ENCODE assay signal across 8 mouse cellular contexts in the genomic region with DNA sequence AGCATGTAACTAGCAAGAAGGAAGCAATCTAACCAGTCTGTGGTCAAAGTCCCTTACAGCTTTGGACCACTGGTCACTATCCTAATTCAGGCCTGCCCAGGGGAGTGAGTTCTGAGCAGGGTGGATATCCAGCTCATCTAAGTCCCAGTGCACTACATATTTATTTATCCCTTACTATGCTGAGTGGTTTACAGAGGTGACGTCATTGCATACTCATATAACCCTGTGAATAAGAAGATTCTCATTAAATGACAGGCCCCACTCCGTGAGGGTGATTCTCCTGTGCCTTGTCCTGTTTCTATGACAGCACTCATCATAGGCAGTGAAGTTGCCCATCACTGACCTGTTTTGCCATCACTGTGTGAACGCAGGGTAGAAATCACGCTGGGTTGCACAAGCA. TPM values are rescaled to one million over a fixed set of nuclear protein-coding genes. Genes with fewer than 3 reads are reported as not detected.
DNase-seq lines count a peak whose midpoint lies in the region; ATAC-seq lines count a peak whose summit lies in the region.

No protein-coding gene starts in this region.

- intact Hi-C loops in left cerebral cortex, postnatal 10 days (cut with DNase I): no loop called here

- 73% methylated on average over 4 of the region's 4 CpGs for WGBS in lung, embryonic 15.5 days
- 71% methylated on average over 4 of the region's 4 CpGs for WGBS in intestine, embryonic 16.5 days
- 68% methylated on average over 4 of the region's 4 CpGs for WGBS in stomach, embryonic 16.5 days

- no peak overlapping the region for H3K9ac ChIP-seq in lung, embryonic 15.5 days
- no peak overlapping the region for H3K9ac ChIP-seq in intestine, embryonic 16.5 days (ENCODE audit: low read depth, low read length)
- no peak overlapping the region for H3K9ac ChIP-seq in stomach, embryonic 16.5 days (ENCODE audit: low read length)

- H3K36me3 ChIP-seq in lung, embryonic 15.5 days: peaks cover 33% of the 10 kb centered on the region
- peaks cover 13% of the 10 kb centered on the region for H3K36me3 ChIP-seq in intestine, embryonic 16.5 days (ENCODE audit: control insufficient read depth, insufficient read depth, low read length)
- H3K36me3 ChIP-seq in stomach, embryonic 16.5 days (ENCODE audit: control insufficient read depth, insufficient read depth, low read length): 0 out of 2 replicates have a peak, but pooled peaks cover 8% of the 10 kb centered on the region

- no peak overlapping the region for H3K4me2 ChIP-seq in lung, embryonic 15.5 days
- no peak overlapping the region for H3K4me2 ChIP-seq in intestine, embryonic 16.5 days (ENCODE audit: low read depth, low read length)
- no peak overlapping the region for H3K4me2 ChIP-seq in stomach, embryonic 16.5 days (ENCODE audit: low read depth, low read length)

- H3K27ac ChIP-seq in lung, embryonic 15.5 days: peak overlapping the region; percentile 90
- H3K27ac ChIP-seq in intestine, embryonic 16.5 days (ENCODE audit: low read length): peak overlapping the region; percentile 64; the same call in 1 of the 2 replicates
- peak overlapping the region; percentile 89 for H3K27ac ChIP-seq in stomach, embryonic 16.5 days (ENCODE audit: low read length)

- DNase-seq in adrenal gland, adult 2 months: peak; percentile 10
- DNase-seq in adrenal gland, adult 18-20 months (ENCODE audit: low spot score in 2 of 2): no peak
- no peak for DNase-seq in lung, postnatal 10 days
- DNase-seq in natural killer cell, adult 2 months (ENCODE audit: low spot score in 2 of 2): no peak
- DNase-seq in left cerebral cortex, postnatal 10 days (ENCODE audit: extremely low spot score in 1 of 2, low spot score in 2 of 2): no peak

- peaks cover 67% of the 10 kb centered on the region for H3K4me1 ChIP-seq in lung, embryonic 15.5 days
- peaks cover 32% of the 10 kb centered on the region for H3K4me1 ChIP-seq in intestine, embryonic 16.5 days (ENCODE audit: control insufficient read depth, insufficient read depth, low read length)
- H3K4me1 ChIP-seq in stomach, embryonic 16.5 days (ENCODE audit: control insufficient read depth, insufficient read depth, low read length): peaks cover 56% of the 10 kb centered on the region

- H3K4me3 ChIP-seq in lung, embryonic 15.5 days: no peak overlapping the region
- H3K4me3 ChIP-seq in intestine, embryonic 16.5 days (ENCODE audit: low read length): no peak overlapping the region
- no peak overlapping the region for H3K4me3 ChIP-seq in stomach, embryonic 16.5 days (replicated peaks; ENCODE audit: low read length)

- no peaks in the 10 kb centered on the region for H3K9me3 ChIP-seq in lung, embryonic 15.5 days
- H3K9me3 ChIP-seq in intestine, embryonic 16.5 days (ENCODE audit: control insufficient read depth, low read length): no peaks in the 10 kb centered on the region
- H3K9me3 ChIP-seq in stomach, embryonic 16.5 days (replicated peaks; ENCODE audit: control insufficient read depth, low read length): no peaks in the 10 kb centered on the region

- no peak for ATAC-seq in lung, embryonic 15.5 days (ENCODE audit: borderline replicate concordance, extremely low read depth, low FRiP score, low TSS enrichment)
- ATAC-seq in intestine, embryonic 16.5 days: no peak
- no peak for ATAC-seq in stomach, embryonic 16.5 days (ENCODE audit: insufficient read depth, low FRiP score)

- no peaks in the 10 kb centered on the region for H3K27me3 ChIP-seq in lung, embryonic 15.5 days
- H3K27me3 ChIP-seq in intestine, embryonic 16.5 days (replicated peaks; ENCODE audit: control insufficient read depth, insufficient read depth, low read length): no peaks in the 10 kb centered on the region
- no peaks in the 10 kb centered on the region for H3K27me3 ChIP-seq in stomach, embryonic 16.5 days (ENCODE audit: control insufficient read depth, insufficient read depth, low read length)

RNA-seq across cellular contexts. Expression of gene Cry2, which starts 8.5 kb away (rescaled TPM):
- 10 to 100 TPM; 32.9 to 45.1 TPM for total RNA-seq in adrenal gland, adult 2 months (2021)
- polyA plus RNA-seq in adrenal gland, adult 2 months (2012; rRNA removed): 27.6 and 53.8 TPM in 2 replicates
- 10 to 100 TPM; 20.6 to 46.2 TPM for total RNA-seq in adrenal gland, adult 18-20 months (2021)
- polyA plus RNA-seq in lung, embryonic 15.5 days (2015; fragmentation: Nextera tagmentation; extraction: Ambion mirVana): 23.6 and 25.7 TPM in 2 replicates
- 14.5 and 15.3 TPM in 2 replicates for polyA plus RNA-seq in intestine, embryonic 16.5 days (2015; fragmentation: Nextera tagmentation; extraction: Ambion mirVana)
- 23.4 and 26.5 TPM in 2 replicates for polyA plus RNA-seq in stomach, embryonic 16.5 days (2015; fragmentation: Nextera tagmentation; extraction: Ambion mirVana)
- 100 to 1,000 TPM; 108 to 109 TPM for total RNA-seq in left cerebral cortex, postnatal 10 days (2021)

RNA-seq across cellular contexts. Expression of gene Mapk8ip1, which starts 24.3 kb away (rescaled TPM):
- 10 to 100 TPM; 30.2 to 34.9 TPM for total RNA-seq in adrenal gland, adult 2 months (2021)
- polyA plus RNA-seq in adrenal gland, adult 2 months (2012; rRNA removed): 60.9 and 67.1 TPM in 2 replicates
- total RNA-seq in adrenal gland, adult 18-20 months (2021): 10 to 100 TPM; 29.6 to 32.3 TPM
- polyA plus RNA-seq in lung, embryonic 15.5 days (2015; fragmentation: Nextera tagmentation; extraction: Ambion mirVana): 15.1 and 15.2 TPM in 2 replicates
- polyA plus RNA-seq in intestine, embryonic 16.5 days (2015; fragmentation: Nextera tagmentation; extraction: Ambion mirVana): 10.6 and 11.2 TPM in 2 replicates
- 12.5 and 14.9 TPM in 2 replicates for polyA plus RNA-seq in stomach, embryonic 16.5 days (2015; fragmentation: Nextera tagmentation; extraction: Ambion mirVana)
- total RNA-seq in left cerebral cortex, postnatal 10 days (2021): 100 to 1,000 TPM; 414 to 421 TPM

RNA-seq across cellular contexts. Expression of gene Slc35c1, which starts 35.0 kb away (rescaled TPM):
- 10 to 100 TPM; 14.3 to 23.2 TPM for total RNA-seq in adrenal gland, adult 2 months (2021)
- 50.9 and 98.4 TPM in 2 replicates for polyA plus RNA-seq in adrenal gland, adult 2 months (2012; rRNA removed)
- total RNA-seq in adrenal gland, adult 18-20 months (2021): 10 to 100 TPM; 12.1 to 21.7 TPM
- 15.6 and 16.7 TPM in 2 replicates for polyA plus RNA-seq in lung, embryonic 15.5 days (2015; fragmentation: Nextera tagmentation; extraction: Ambion mirVana)
- 57.6 and 62.3 TPM in 2 replicates for polyA plus RNA-seq in intestine, embryonic 16.5 days (2015; fragmentation: Nextera tagmentation; extraction: Ambion mirVana)
- 34.5 and 40.4 TPM in 2 replicates for polyA plus RNA-seq in stomach, embryonic 16.5 days (2015; fragmentation: Nextera tagmentation; extraction: Ambion mirVana)
- total RNA-seq in left cerebral cortex, postnatal 10 days (2021): 10 to 100 TPM; 22.2 to 24.2 TPM

RNA-seq across cellular contexts. Expression of gene 1700029I15Rik, which starts 43.0 kb away (rescaled TPM):
- total RNA-seq in adrenal gland, adult 2 months (2021): 10 to 100 TPM in 1 of 2 experiments, 1 to 10 TPM in 1; 4.9 to 14.6 TPM
- 10.5 and 15.0 TPM in 2 replicates for polyA plus RNA-seq in adrenal gland, adult 2 months (2012; rRNA removed)
- 10 to 100 TPM in 1 of 2 experiments, 1 to 10 TPM in 1; 6.6 to 15.3 TPM for total RNA-seq in adrenal gland, adult 18-20 months (2021)
- polyA plus RNA-seq in lung, embryonic 15.5 days (2015; fragmentation: Nextera tagmentation; extraction: Ambion mirVana): 2.5 and 3.0 TPM in 2 replicates
- polyA plus RNA-seq in intestine, embryonic 16.5 days (2015; fragmentation: Nextera tagmentation; extraction: Ambion mirVana): 5.0 and 5.6 TPM in 2 replicates
- polyA plus RNA-seq in stomach, embryonic 16.5 days (2015; fragmentation: Nextera tagmentation; extraction: Ambion mirVana): 3.5 and 5.4 TPM in 2 replicates
- total RNA-seq in left cerebral cortex, postnatal 10 days (2021): 1 to 10 TPM; 3.7 TPM

RNA-seq across cellular contexts. Expression of gene Large2, which starts 50.7 kb away (rescaled TPM):
- total RNA-seq in adrenal gland, adult 2 months (2021): 1 to 10 TPM in 1 of 2 experiments, under 1 TPM in 1; 0.45 to 1.4 TPM
- polyA plus RNA-seq in adrenal gland, adult 2 months (2012; rRNA removed): 1.3 and 2.2 TPM in 2 replicates
- total RNA-seq in adrenal gland, adult 18-20 months (2021): 1 to 10 TPM in 1 of 2 experiments, not detected in 1; 2.7 TPM
- 17.0 and 18.7 TPM in 2 replicates for polyA plus RNA-seq in lung, embryonic 15.5 days (2015; fragmentation: Nextera tagmentation; extraction: Ambion mirVana)
- polyA plus RNA-seq in intestine, embryonic 16.5 days (2015; fragmentation: Nextera tagmentation; extraction: Ambion mirVana): 11.8 and 12.3 TPM in 2 replicates
- polyA plus RNA-seq in stomach, embryonic 16.5 days (2015; fragmentation: Nextera tagmentation; extraction: Ambion mirVana): 12.6 and 15.5 TPM in 2 replicates
- under 1 TPM in 1 of 2 experiments, not detected in 1; 0.49 TPM for total RNA-seq in left cerebral cortex, postnatal 10 days (2021)
